Mouse (Mus musculus): ENCODE results near the gene Olfr16.

- no peak for TF ChIP-seq CTCF (IDR thresholded peaks at IDR 0.05; ENCODE audit: borderline replicate concordance, control insufficient read depth, extremely low read depth, insufficient read depth, low read length, poor library complexity)
- no peak for TF ChIP-seq POLR2A (IDR thresholded peaks at IDR 0.05; ENCODE audit: control insufficient read depth, extremely low read depth, insufficient read depth, low read length, poor library complexity)
Measured at GRCm38 (mm10) chr1:172918450-172918849, 31.8 kb upstream of the Olfr16 start.

Measured in thymus, adult 2 months (tissue).